Mouse (Mus musculus) myocyte (in vitro differentiated cells): ENCODE data around the gene Rapgef6.

ENCODE experiments used
- E2F4 ChIP-seq: IDR thresholded peaks from one replicate; pipeline ENCODE4 v1.6.1; 2011; ENCODE audit warnings: mild to moderate bottlenecking, control low read depth, moderate library complexity; ENCODE audit not compliant: insufficient read depth
- MAX ChIP-seq: IDR thresholded peaks from one replicate; pipeline ENCODE4 v1.6.1; 2011; ENCODE audit warnings: low read depth, mild to moderate bottlenecking, control low read depth
- MYOG ChIP-seq, 3 experiments: IDR thresholded peaks; one replicate each; pipeline ENCODE4 v1.6.1; 2011; ENCODE audit warnings: control low read depth in 2 of 3, low read depth in 2 of 3, mild to moderate bottlenecking in 2 of 3; ENCODE audit not compliant: insufficient read length in 2 of 3, control insufficient read depth in 1 of 3, insufficient read depth in 1 of 3
- POLR2A ChIP-seq: IDR thresholded peaks from one replicate; pipeline ENCODE4 v1.6.1; 2011; ENCODE audit warnings: low read depth, mild to moderate bottlenecking, control low read depth, moderate library complexity; ENCODE audit not compliant: insufficient read length
- POLR2AphosphoS2 ChIP-seq: IDR thresholded peaks from one replicate; pipeline ENCODE4 v1.6.1; 2011; ENCODE audit warnings: low read depth, control low read depth; ENCODE audit not compliant: insufficient read length
- REST ChIP-seq: IDR thresholded peaks from one replicate; pipeline ENCODE4 v1.6.1; 2011; ENCODE audit warnings: mild to moderate bottlenecking, control low read depth, moderate library complexity; ENCODE audit not compliant: insufficient read depth, insufficient read length

- TF ChIP-seq E2F4, result no peak
- TF ChIP-seq POLR2A, result no peak
- TF ChIP-seq MYOG (IDR thresholded peaks at IDR 0.05; ENCODE audit: control insufficient read depth in 1 of 3, insufficient read depth in 1 of 3, insufficient read length in 2 of 3, low read depth in 2 of 3), result no peak
- no peak for TF ChIP-seq MAX
- no peak for TF ChIP-seq POLR2AphosphoS2
- no peak for TF ChIP-seq REST
These were observed 7.7 kb downstream of the Rapgef6 start for GRCm38 (mm10) chr11:54530391-54530790.
